Mouse (Mus musculus) forebrain, embryonic 14.5 days (tissue): ENCODE data around the gene Nos1ap. TPM values are rescaled to one million over a fixed set of nuclear protein-coding genes. Genes with fewer than 3 reads are reported as not detected.

Experiments
- ATAC-seq: fragments of 200-750 bp; cut with Nextera tagmentation; 2 replicates; pipeline ENCODE4 v1.8.0; 2017; ENCODE audit warnings: mild to moderate bottlenecking, moderate library complexity
- DNase-seq: peaks from one replicate; pipeline ENCODE4 v3.0.0-alpha.2; 2015; ENCODE audit warnings: low spot score
- H3K27ac ChIP-seq: fragments of 300-500 bp; sonication (generic); 2 replicates; pipeline ENCODE4 v1.5.1; 2014; ENCODE audit warnings: low read depth, mild to moderate bottlenecking, control low read depth, low read length, moderate library complexity
- H3K27me3 ChIP-seq: fragments of 300-500 bp; sonication (generic); replicated peaks from 2 replicates; pipeline ENCODE4 v1.6.1; 2014; ENCODE audit warnings: low read length, control low read depth, mixed read lengths; ENCODE audit not compliant: control insufficient read depth, insufficient read depth
- H3K36me3 ChIP-seq: fragments of 300-500 bp; sonication (generic); 2 replicates; pipeline ENCODE4 v1.6.1; 2014; ENCODE audit warnings: low read length, control low read depth; ENCODE audit not compliant: control insufficient read depth, insufficient read depth
- H3K4me1 ChIP-seq: fragments of 300-500 bp; sonication (generic); 2 replicates; pipeline ENCODE4 v1.6.1; 2014; ENCODE audit warnings: antibody characterized with exemption, low read length, control low read depth; ENCODE audit not compliant: control insufficient read depth, insufficient read depth
- H3K4me2 ChIP-seq: fragments of 300-500 bp; sonication (generic); 2 replicates; pipeline ENCODE4 v1.6.1; 2014; ENCODE audit warnings: mild to moderate bottlenecking, control low read depth, low read length
- H3K4me3 ChIP-seq: fragments of 300-500 bp; sonication (generic); 2 replicates; pipeline ENCODE4 v1.5.1; 2014; ENCODE audit warnings: low read depth, low read length, control low read depth
- H3K9ac ChIP-seq: fragments of 300-500 bp; sonication (generic); 2 replicates; pipeline ENCODE4 v1.6.1; 2014; ENCODE audit warnings: mild to moderate bottlenecking, low read length, control low read depth, moderate library complexity
- H3K9me3 ChIP-seq: fragments of 300-500 bp; sonication (generic); replicated peaks from 2 replicates; pipeline ENCODE4 v1.6.1; 2016; ENCODE audit warnings: low read length, control low read depth, mixed read lengths; ENCODE audit not compliant: control insufficient read depth
- WGBS: fragments of 180-500 bp; shearing (Covaris S2); extraction: QIAGEN DNeasy Blood & Tissue Kit; methylation state at CpG from one replicate; pipeline ENCODE4 v1.1.7; 2014; 5-methylcytosine and 5-hydroxymethylcytosine counted together
- polyA plus RNA-seq: library from polyadenylated mRNA; unstranded; fragments of >200 nt; fragmentation: Nextera tagmentation; extraction: Ambion mirVana; gene quantifications from 2 replicates; pipeline ENCODE4 v1.2.1, GENCODE M21; 2014

The Nos1ap gene
- polyA plus RNA-seq, 1 experiment from 2014 or later = 8.4 TPM

DNA sequence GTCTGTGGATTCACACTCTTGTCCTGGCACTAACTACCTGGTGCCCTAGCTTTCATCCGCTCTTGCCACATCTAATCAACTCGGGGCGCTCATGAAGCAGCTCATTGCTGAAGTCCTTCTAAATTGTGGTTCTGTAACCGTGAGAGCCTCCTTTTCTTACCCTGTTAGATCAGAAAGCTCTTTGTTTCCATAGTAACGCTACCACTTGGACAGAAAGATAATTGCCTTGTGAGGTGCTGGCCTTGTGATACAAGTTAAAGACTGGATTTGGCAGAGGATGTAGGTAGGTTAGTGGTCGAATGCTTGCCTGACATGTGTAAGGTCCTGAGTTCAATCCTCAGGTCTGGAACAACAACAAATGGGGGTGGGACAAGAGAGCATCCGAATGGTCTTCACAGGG lies 206.1 kb downstream of the Nos1ap start:
- peak; percentile 38 for DNase-seq
- no peak overlapping the region for H3K4me3 ChIP-seq
- no peaks in the 10 kb centered on the region for H3K9me3 ChIP-seq
- no peaks in the 10 kb centered on the region for H3K27me3 ChIP-seq
- H3K4me2 ChIP-seq = no peak overlapping the region
- peaks cover 17% of the 10 kb centered on the region for H3K4me1 ChIP-seq
- no peak overlapping the region for H3K9ac ChIP-seq
- 59% methylated on average over 7 of the region's 7 CpGs for WGBS
- no peak overlapping the region for H3K27ac ChIP-seq
- no peaks in the 10 kb centered on the region for H3K36me3 ChIP-seq
- ATAC-seq = no peak

DNA sequence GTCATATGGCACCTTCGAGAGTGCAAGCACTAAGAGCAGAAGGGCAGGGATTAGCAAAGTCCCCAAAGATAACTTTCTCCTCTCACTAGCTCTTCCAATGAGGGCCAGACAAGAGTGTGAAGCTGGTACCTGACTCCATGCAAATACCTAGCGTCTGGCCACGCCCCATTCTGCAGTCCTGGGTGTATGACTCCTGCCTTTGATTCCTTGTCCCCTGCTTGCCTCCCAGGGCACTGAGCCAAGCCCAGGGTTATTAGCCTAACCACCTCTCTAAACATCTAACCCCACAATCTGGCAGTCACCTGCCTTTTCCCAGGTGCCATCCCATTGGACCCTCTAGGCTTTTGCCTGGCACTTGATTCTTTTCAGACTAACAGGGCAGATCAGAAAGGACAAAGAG lies 208.2 kb downstream of the Nos1ap start:
- no peaks in the 10 kb centered on the region for H3K9me3 ChIP-seq
- no peak overlapping the region for H3K4me2 ChIP-seq
- no peak overlapping the region for H3K9ac ChIP-seq
- H3K4me3 ChIP-seq = no peak overlapping the region
- no peak for ATAC-seq
- no peaks in the 10 kb centered on the region for H3K36me3 ChIP-seq
- DNase-seq = no peak
- H3K27me3 ChIP-seq = no peaks in the 10 kb centered on the region
- peaks cover 5% of the 10 kb centered on the region; the same call in 1 of the 2 replicates for H3K4me1 ChIP-seq
- H3K27ac ChIP-seq = no peak overlapping the region
- WGBS = 31% methylated on average over 3 of the region's 3 CpGs

DNA sequence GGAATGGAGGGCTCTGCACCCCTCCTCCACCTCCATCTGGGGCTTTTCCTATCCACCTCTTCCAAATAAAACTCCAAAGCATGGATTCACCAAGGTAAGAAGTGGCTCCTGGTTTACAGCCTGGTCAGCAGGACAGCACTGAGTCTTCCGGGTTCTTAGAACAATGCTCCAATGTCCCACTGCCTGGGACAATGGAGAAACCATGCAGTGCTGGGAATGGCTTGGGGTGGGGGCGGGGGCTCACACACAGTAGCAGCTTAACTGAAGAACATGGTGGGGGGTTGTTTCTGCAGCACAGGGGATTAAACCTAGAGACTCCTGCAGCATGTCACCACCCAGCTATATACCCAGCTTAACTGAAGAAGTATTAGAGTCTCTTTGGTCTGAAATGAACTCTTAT lies 209.2 kb downstream of the Nos1ap start:
- Histone ChIP-seq H3K4me2 (no peak overlapping the region), H3K27ac (no peak overlapping the region), H3K27me3 (no peaks in the 10 kb centered on the region), H3K9me3 (no peaks in the 10 kb centered on the region), H3K4me1 (peaks cover 2% of the 10 kb centered on the region; the same call in 1 of the 2 replicates), H3K4me3 (no peak overlapping the region), H3K36me3 (no peaks in the 10 kb centered on the region), H3K9ac (no peak overlapping the region)
- ATAC-seq = no peak
- 12% methylated on average over 2 of the region's 2 CpGs for WGBS
- no peak for DNase-seq

DNA sequence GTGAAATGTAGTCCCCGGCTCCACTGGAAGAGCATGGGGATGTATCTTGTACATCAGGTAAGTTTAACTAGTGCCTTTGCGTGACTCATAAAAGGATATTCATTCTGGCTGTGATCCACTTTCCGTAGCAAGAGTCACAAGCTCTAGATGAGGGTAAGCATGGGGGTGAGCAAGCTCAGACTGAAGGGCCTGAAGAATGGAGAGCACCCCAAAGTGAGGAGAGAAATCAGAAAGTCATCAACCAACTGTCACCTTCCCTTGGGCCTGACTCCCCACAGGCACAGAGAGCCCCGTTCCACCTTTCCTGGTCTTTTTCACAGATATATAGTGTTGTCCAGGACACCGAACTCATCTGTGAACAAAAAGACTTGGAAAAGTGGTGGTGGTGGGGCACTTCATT lies 213.9 kb downstream of the Nos1ap start:
- no peak for DNase-seq
- Histone ChIP-seq H3K4me2 (no peak overlapping the region), H3K9me3 (no peaks in the 10 kb centered on the region), H3K27me3 (no peaks in the 10 kb centered on the region), H3K4me3 (no peak overlapping the region), H3K36me3 (no peaks in the 10 kb centered on the region), H3K9ac (no peak overlapping the region), H3K4me1 (0 out of 2 replicates have a peak, but pooled peaks cover 3% of the 10 kb centered on the region), H3K27ac (no peak overlapping the region)
- 90% methylated on average over 5 of the region's 5 CpGs for WGBS
- no peak for ATAC-seq

DNA sequence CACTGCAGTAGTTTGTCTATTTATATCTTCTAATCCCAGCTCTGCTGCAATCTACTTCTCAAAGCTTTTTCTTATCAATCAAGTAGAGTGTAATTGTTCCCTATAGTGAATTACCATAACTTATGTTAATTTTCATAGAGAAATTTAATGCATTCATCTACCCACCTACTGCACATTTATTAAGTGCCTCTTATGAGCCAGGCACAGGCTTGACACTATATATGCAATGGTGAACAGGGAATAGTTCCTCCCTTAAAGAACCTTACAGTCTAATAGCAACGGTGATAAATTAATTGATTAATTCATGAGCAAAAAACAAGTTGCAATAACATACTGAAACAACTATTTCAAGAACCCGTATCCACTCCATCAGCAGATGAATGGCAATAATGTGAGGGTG lies 215.9 kb downstream of the Nos1ap start:
- no peak overlapping the region for H3K27ac ChIP-seq
- H3K36me3 ChIP-seq = no peaks in the 10 kb centered on the region
- no peak overlapping the region for H3K9ac ChIP-seq
- ATAC-seq (no peak), DNase-seq (no peak)
- H3K4me2 ChIP-seq = no peak overlapping the region
- H3K4me1 ChIP-seq = 0 out of 2 replicates have a peak, but pooled peaks cover 3% of the 10 kb centered on the region
- no peaks in the 10 kb centered on the region for H3K27me3 ChIP-seq
- H3K4me3 ChIP-seq = no peak overlapping the region
- H3K9me3 ChIP-seq = no peaks in the 10 kb centered on the region
- 77% methylated on average over 2 of the region's 2 CpGs for WGBS

DNA sequence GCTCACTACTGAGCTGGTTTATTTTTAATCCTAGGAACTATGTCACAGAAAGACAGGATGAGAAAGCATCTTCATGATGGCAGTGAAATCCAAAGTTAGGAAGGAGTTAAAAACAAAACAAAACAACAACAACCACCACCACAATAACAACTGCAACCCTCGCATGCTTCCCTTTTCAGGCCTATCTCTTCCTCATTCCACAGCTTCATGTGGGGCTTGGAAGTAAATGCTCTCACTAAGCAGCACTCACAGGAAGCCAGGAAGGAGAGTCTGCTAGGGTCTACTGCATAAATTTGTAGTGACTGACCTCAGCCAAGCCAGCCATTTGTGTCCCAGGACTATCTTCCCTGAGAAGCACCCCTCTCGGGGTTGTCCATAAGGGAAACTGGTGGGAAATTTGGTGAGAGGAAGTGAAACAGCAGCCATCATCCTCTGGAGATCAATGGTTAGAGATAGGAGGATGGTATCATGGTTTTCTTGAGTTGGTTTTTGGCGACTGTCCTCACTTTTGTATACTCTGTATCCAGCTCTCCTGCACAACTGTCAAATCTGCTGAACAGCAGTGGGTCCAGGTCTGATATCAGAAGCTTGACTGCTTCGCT lies 218.4 kb downstream of the Nos1ap start:
- no peak for ATAC-seq

DNA sequence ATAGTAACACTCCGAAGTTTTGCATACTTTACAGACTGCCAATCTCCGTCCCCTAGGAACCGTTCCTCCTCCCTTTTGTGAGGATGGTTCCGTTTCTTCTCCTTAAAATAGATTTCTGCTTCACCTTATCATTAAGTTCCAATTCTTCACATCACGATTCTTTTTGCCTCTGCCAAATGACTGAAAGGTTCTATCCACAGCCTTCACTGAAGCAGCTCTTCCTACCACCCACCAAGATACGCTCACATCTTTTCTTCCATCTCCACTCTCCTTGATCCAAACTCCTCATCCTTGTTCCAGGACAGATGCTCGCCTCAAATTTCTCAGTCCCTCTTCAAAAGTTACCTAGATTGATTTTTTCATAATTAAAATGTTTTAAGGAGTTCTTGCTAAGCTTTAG lies 220.8 kb downstream of the Nos1ap start:
- H3K9me3 ChIP-seq = no peaks in the 10 kb centered on the region
- no peak overlapping the region for H3K27ac ChIP-seq

More for the DNA sequence above, 218.4 kb downstream of the Nos1ap start:
- Histone ChIP-seq H3K4me3 (no peak overlapping the region), H3K27ac (no peak overlapping the region), H3K36me3 (no peaks in the 10 kb centered on the region), H3K27me3 (no peaks in the 10 kb centered on the region), H3K9ac (no peak overlapping the region), H3K4me2 (no peak overlapping the region), H3K9me3 (no peaks in the 10 kb centered on the region), H3K4me1 (peaks cover 9% of the 10 kb centered on the region; the same call in 1 of the 2 replicates)
- DNase-seq = no peak
- 88% methylated on average over 4 of the region's 4 CpGs for WGBS

DNA sequence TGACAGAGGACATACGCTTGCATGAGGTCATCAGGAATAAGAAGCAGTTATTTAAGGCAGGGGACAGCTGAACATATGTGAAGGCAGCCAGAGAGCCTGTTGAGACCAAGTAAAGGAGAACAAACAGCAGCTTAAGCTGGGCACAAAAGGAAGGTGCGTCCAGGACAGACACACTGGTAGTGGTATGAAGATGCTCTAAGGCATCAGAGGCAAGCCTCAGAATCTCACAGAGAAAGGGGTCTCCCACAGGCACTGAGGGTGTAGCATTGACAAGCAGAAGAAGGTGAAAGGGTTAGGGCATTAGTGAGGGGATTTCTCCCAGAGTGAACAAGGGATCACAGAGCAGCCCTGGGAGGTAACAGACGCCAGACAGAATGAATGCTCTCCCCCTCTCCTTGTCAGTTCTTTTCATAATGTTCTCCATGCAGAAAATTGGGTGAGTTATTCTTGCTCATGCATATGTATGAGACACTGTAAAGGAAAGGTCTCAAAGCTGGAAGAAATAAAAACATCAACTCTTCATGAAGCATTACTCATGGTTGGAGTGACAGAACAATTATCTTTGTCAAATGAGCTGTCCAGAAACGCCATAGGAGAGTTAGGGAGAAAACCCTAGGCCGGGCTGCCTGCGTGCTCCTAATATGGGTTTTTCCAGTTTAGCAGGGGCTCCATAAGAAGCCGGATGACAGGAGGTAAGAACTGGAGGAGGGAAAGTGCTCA lies 222.5 kb downstream of the Nos1ap start:
- Histone ChIP-seq H3K4me2 (0 out of 2 replicates have a peak overlapping the region, but pooled peaks have one; percentile 2), H3K9me3 (no peaks in the 10 kb centered on the region), H3K4me3 (no peak overlapping the region), H3K4me1 (peaks cover 9% of the 10 kb centered on the region; the same call in 1 of the 2 replicates), H3K27me3 (no peaks in the 10 kb centered on the region), H3K36me3 (no peaks in the 10 kb centered on the region), H3K9ac (no peak overlapping the region), H3K27ac (peak overlapping the region; percentile 84)
- 9% methylated on average over 7 of the region's 7 CpGs for WGBS
- DNase-seq (peak; percentile 85), ATAC-seq (peak; percentile 94)

More for the DNA sequence above, 220.8 kb downstream of the Nos1ap start:
- Histone ChIP-seq H3K4me1 (peaks cover 9% of the 10 kb centered on the region; the same call in 1 of the 2 replicates), H3K9ac (no peak overlapping the region), H3K27me3 (no peaks in the 10 kb centered on the region), H3K36me3 (no peaks in the 10 kb centered on the region), H3K4me3 (no peak overlapping the region), H3K4me2 (no peak overlapping the region)
- ATAC-seq = no peak
- WGBS = 85% methylated on average over 7 of the region's 7 CpGs
- DNase-seq = no peak

DNA sequence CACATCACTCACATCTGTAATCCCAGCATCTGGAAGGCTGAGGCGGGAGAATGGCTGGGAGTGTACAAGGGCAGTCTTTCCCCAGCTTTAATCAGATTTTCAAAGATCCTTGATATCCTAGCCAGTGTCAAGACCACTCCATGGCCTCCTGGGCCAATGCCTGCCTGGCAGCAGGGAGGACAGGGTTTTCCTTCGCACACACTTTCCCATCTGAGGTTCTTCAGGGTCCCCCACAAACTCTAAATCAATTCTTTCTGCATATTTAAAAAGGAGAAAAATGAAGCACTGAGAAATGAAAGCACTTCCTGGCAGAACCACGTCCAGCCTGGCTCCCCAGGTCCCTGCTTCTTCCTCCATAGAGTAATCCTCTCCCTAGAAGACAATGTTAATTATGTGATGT lies 225.9 kb downstream of the Nos1ap start:
- no peak overlapping the region for H3K9ac ChIP-seq
- H3K27me3 ChIP-seq = no peaks in the 10 kb centered on the region
- no peaks in the 10 kb centered on the region for H3K9me3 ChIP-seq
- H3K36me3 ChIP-seq = no peaks in the 10 kb centered on the region
- H3K4me1 ChIP-seq = peaks cover 9% of the 10 kb centered on the region; the same call in 1 of the 2 replicates
- WGBS = 72% methylated on average over 3 of the region's 3 CpGs
- H3K4me2 ChIP-seq = no peak overlapping the region
- no peak overlapping the region for H3K27ac ChIP-seq
- H3K4me3 ChIP-seq = no peak overlapping the region
- ATAC-seq = no peak
- DNase-seq = no peak
